Mouse (Mus musculus) liver, embryonic 12.5 days (tissue): Measurements from ENCODE around the gene Spata13. TPM values are rescaled to one million over a fixed set of nuclear protein-coding genes. Genes with fewer than 3 reads are reported as not detected.

ENCODE experiments used
- ATAC-seq: fragments of 200-750 bp; cut with Nextera tagmentation; 2 replicates; pipeline ENCODE4 v1.8.0; 2017; ENCODE audit warnings: moderate number of reproducible peaks, mild to moderate bottlenecking, moderate library complexity
- H3K27ac ChIP-seq: fragments of 300-500 bp; sonication (generic); 2 replicates; pipeline ENCODE4 v1.5.1; 2016; ENCODE audit warnings: mild to moderate bottlenecking
- H3K27me3 ChIP-seq: fragments of 300-500 bp; sonication (generic); replicated peaks from 2 replicates; pipeline ENCODE4 v1.6.1; 2016; ENCODE audit warnings: mild to moderate bottlenecking, moderate library complexity
- H3K36me3 ChIP-seq: fragments of 300-500 bp; sonication (generic); 2 replicates; pipeline ENCODE4 v1.6.1; 2016; ENCODE audit warnings: mild to moderate bottlenecking, moderate library complexity
- H3K4me1 ChIP-seq: fragments of 300-500 bp; sonication (generic); 2 replicates; pipeline ENCODE4 v1.6.1; 2016
- H3K4me2 ChIP-seq: fragments of 300-500 bp; sonication (generic); 2 replicates; pipeline ENCODE4 v1.6.1; 2016; ENCODE audit warnings: mild to moderate bottlenecking, moderate library complexity
- H3K4me3 ChIP-seq: fragments of 300-500 bp; sonication (generic); 2 replicates; pipeline ENCODE4 v1.5.1; 2016; ENCODE audit warnings: mild to moderate bottlenecking, moderate library complexity
- H3K9ac ChIP-seq: fragments of 300-500 bp; sonication (generic); 2 replicates; pipeline ENCODE4 v1.6.1; 2016; ENCODE audit warnings: mild to moderate bottlenecking, moderate library complexity
- H3K9me3 ChIP-seq: fragments of 300-500 bp; sonication (generic); replicated peaks from 2 replicates; pipeline ENCODE4 v1.6.1; 2016; ENCODE audit warnings: mild to moderate bottlenecking, moderate library complexity
- WGBS: fragments of 180-500 bp; shearing (Covaris S2); methylation state at CpG from one replicate; pipeline ENCODE4 v1.1.7; 2016; ENCODE audit not compliant: insufficient replicate concordance; 5-methylcytosine and 5-hydroxymethylcytosine counted together
- polyA plus RNA-seq: library from polyadenylated mRNA; unstranded; fragments of >200 nt; fragmentation: Nextera tagmentation; extraction: Ambion mirVana; gene quantifications from 2 replicates; pipeline ENCODE4 v1.2.1, GENCODE M21; 2016

The Spata13 gene
- polyA plus RNA-seq, 1 experiment from 2014 or later: 20.6 TPM

DNA sequence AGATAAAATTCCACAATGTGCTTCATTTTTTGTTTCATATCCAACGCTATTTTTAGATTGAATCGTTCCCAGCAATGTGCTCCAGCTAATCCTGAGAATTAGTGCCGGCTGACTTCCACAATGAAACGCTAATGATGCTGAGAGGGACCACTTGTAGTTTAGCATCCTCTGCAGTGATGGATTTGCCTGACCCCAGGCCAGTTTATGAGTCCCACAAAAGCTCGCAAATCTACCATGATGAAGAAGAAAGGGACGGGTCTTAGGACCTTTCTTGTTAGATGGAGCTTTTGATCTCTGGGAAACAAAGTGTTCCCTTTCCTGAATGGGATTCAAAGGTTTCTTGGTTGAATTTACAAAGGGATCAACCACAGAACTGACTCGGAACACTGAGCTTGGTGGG lies 21.1 kb upstream of the Spata13 start:
- no peaks in the 10 kb centered on the region for H3K36me3 ChIP-seq
- WGBS: 54% methylated on average over 7 of the region's 7 CpGs

GRCm38 (mm10) chr14:60621076-60621475 lies 12.7 kb upstream of the Spata13 start:
- WGBS: 39% methylated on average over 9 of the region's 9 CpGs
- no peak overlapping the region for H3K9ac ChIP-seq
- H3K27me3 ChIP-seq: peaks cover 6% of the 10 kb centered on the region; the same call in 1 of the 2 replicates
- no peaks in the 10 kb centered on the region for H3K36me3 ChIP-seq
- ATAC-seq: no peak
- H3K4me3 ChIP-seq: no peak overlapping the region
- H3K4me1 ChIP-seq: no peaks in the 10 kb centered on the region
- H3K4me2 ChIP-seq: no peak overlapping the region
- no peaks in the 10 kb centered on the region for H3K9me3 ChIP-seq
- H3K27ac ChIP-seq: no peak overlapping the region

More for the DNA sequence above, 21.1 kb upstream of the Spata13 start:
- no peak overlapping the region for H3K4me2 ChIP-seq
- no peak for ATAC-seq
- no peak overlapping the region for H3K27ac ChIP-seq
- H3K9ac ChIP-seq: no peak overlapping the region
- H3K4me1 ChIP-seq: no peaks in the 10 kb centered on the region
- H3K4me3 ChIP-seq: no peak overlapping the region
- no peaks in the 10 kb centered on the region for H3K9me3 ChIP-seq
- H3K27me3 ChIP-seq: 0 out of 2 replicates have a peak, but pooled peaks cover under 1% of the 10 kb centered on the region

GRCm38 (mm10) chr14:60625486-60625885 lies 8.3 kb upstream of the Spata13 start:
- Histone ChIP-seq H3K4me3 (no peak overlapping the region), H3K9ac (no peak overlapping the region), H3K27ac (no peak overlapping the region), H3K27me3 (peaks cover 25% of the 10 kb centered on the region; the same call in 1 of the 2 replicates), H3K36me3 (no peaks in the 10 kb centered on the region), H3K9me3 (no peaks in the 10 kb centered on the region), H3K4me2 (no peak overlapping the region), H3K4me1 (no peaks in the 10 kb centered on the region)
- 56% methylated on average over 6 of the region's 6 CpGs for WGBS
- no peak for ATAC-seq

DNA sequence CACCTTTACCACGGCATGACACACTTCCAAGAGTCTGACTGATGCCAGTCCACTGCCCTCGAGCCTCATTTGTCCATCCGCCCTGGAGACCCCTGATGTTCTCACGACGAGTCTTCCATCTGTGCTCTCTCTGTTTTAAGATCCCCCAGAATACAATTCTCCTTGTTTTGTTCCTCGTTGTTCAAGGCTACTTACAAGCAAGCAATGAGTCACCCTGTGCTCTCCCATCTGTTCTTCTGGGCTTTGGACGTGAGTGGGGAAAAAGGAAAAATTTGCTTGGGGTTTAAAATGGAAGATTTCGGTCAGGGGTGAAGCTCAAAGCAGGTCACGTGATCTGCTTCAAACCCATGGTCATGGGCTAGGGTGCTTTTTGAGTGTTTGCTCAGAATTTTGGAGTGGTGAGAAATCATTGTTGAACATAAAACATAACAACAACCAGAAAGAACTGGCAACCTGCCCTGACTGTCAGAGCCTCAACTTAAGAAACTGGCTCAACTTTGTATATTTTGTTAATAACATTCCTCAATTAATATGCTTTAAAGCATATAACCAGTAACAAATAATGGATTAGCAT lies 3.8 kb upstream of the Spata13 start:
- no peaks in the 10 kb centered on the region for H3K9me3 ChIP-seq
- H3K9ac ChIP-seq: no peak overlapping the region
- ATAC-seq: no peak
- H3K4me1 ChIP-seq: peaks cover 8% of the 10 kb centered on the region
- H3K4me3 ChIP-seq: no peak overlapping the region
- peaks cover 50% of the 10 kb centered on the region for H3K27me3 ChIP-seq
- no peak overlapping the region for H3K27ac ChIP-seq
- no peak overlapping the region for H3K4me2 ChIP-seq
- no peaks in the 10 kb centered on the region for H3K36me3 ChIP-seq
- WGBS: 73% methylated on average over 9 of the region's 9 CpGs

GRCm38 (mm10) chr14:60630981-60631380 lies 2.8 kb upstream of the Spata13 start:
- Histone ChIP-seq H3K27me3 (peaks cover 50% of the 10 kb centered on the region), H3K9me3 (no peaks in the 10 kb centered on the region)
- WGBS: 57% methylated on average over 4 of the region's 4 CpGs

DNA sequence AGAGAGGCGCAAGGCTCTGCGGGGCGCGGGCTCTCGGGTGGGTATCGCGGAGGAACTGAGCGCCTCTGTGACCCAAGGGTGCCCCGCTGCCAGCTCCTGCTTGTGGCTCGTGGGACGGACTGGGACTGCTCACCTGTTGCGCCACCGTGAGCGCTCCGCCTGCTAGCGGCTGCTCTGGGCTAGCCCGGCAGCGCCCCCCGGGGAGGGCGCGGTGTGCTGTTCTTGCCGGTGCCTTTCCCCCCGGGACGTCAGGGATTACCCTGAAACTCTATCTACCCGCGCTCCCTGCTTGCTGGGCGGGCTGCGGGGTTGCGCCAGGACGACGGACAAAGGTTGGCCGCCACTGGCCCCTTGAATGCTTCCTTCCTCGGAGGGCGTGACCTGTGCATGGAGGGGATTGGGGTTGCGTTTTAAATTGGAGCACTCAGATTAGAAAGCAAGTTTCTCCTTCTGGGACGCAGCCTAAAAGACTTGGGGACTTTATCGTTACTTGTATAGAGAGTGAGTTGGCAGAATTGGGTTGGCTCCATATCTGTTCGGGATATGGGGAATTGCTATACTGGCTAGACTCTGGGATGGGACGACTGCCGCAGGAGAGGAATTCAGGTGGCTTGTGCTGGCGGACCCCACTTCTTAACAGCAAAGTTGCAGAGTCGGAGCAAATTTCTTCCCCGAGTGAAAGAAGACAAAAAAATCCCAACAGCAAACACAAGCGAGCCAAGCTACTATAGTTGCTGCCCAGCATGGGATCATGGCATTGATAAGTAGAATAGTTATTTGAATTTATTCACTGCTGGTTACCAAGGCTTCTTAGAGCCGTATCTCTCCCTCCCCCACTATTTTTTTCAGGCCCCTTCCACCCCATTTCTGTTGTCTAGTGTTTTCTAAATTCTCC lies 1.3 kb downstream of the Spata13 start:
- WGBS: under 1% methylated on average over 45 of the region's 45 CpGs
- Histone ChIP-seq H3K36me3 (peaks cover 17% of the 10 kb centered on the region), H3K4me2 (peak overlapping the region; percentile 94), H3K9ac (peak overlapping the region; percentile 86), H3K27me3 (peaks cover 33% of the 10 kb centered on the region), H3K4me1 (peaks cover 59% of the 10 kb centered on the region), H3K27ac (peak overlapping the region; percentile 90), H3K4me3 (peak overlapping the region; percentile 81), H3K9me3 (no peaks in the 10 kb centered on the region)
- ATAC-seq: peak; percentile 59

More at GRCm38 (mm10) chr14:60630981-60631380, 2.8 kb upstream of the Spata13 start:
- no peak overlapping the region for H3K4me2 ChIP-seq
- no peak for ATAC-seq
- H3K36me3 ChIP-seq: no peaks in the 10 kb centered on the region
- H3K4me1 ChIP-seq: peaks cover 18% of the 10 kb centered on the region
- H3K9ac ChIP-seq: no peak overlapping the region
- H3K4me3 ChIP-seq: no peak overlapping the region
- no peak overlapping the region for H3K27ac ChIP-seq

DNA sequence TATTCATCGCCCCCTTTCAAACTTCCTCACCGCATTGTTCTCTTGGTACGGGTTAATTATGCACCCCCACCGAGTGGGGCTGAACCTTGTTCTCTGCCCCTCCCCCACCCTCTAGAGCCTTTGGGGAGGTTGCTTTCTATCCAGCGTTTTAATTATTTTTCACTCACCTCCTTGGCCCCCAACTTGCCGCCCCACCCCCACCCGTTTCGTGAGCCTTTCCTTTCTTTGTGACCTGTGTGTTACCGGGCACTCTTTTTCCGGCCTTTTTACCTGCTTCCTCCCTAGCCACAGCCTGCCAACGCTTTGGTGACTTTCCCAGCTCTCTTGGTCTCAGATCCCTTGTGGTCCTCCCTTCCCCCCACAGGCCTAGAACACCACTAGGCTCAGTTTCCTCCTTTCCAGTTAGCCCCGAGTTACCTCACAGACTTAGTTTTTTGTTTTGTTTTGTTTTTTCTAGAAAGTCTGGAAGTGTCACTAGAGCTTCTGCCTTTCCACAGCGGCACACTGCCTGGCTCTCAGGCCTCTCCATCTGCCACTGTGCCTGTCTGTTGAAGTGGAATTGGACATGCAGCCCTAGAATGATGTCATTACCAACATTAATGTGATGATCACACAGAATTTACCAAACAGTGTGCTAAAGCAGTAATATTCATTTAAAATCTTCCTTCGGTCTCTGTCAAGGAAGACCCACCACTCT lies 2.3 kb downstream of the Spata13 start:
- peak overlapping the region; percentile 81 for H3K4me3 ChIP-seq
- H3K4me1 ChIP-seq: peaks cover 64% of the 10 kb centered on the region
- H3K27ac ChIP-seq: peak overlapping the region; percentile 90
- H3K27me3 ChIP-seq: peaks cover 28% of the 10 kb centered on the region
- ATAC-seq: no peak
- peaks cover 20% of the 10 kb centered on the region for H3K36me3 ChIP-seq
- no peaks in the 10 kb centered on the region for H3K9me3 ChIP-seq
- H3K9ac ChIP-seq: peak overlapping the region; percentile 86
- 14% methylated on average over 14 of the region's 14 CpGs for WGBS
- H3K4me2 ChIP-seq: peak overlapping the region; percentile 94

DNA sequence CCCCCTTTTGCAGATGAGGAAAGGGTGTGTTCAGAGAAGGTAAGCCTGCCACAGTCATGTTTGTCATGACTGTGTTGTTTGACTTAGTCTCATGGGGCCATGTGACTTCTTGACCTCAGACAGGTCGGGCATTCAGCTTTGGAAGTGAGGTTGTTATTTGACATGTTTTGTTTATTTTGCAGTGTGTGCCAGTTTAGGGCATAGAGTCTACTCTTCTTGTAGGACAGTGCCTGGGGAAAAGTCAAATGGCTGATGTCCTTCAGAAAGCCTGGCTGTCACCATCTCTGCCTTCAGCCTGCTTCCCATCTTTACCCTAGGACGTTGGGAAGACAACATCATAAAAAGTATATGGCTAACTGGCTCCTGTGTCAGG lies 2.8 kb downstream of the Spata13 start:
- peak overlapping the region; percentile 81 for H3K4me3 ChIP-seq
- H3K27ac ChIP-seq: peak overlapping the region; percentile 90; the same call in 1 of the 2 replicates
- peak overlapping the region; percentile 86; the same call in 1 of the 2 replicates for H3K9ac ChIP-seq
- no peaks in the 10 kb centered on the region for H3K9me3 ChIP-seq
- H3K36me3 ChIP-seq: peaks cover 20% of the 10 kb centered on the region
- H3K27me3 ChIP-seq: peaks cover 23% of the 10 kb centered on the region
- WGBS: 38% methylated on average over 2 of the region's 2 CpGs
- peak overlapping the region; percentile 94 for H3K4me2 ChIP-seq
- no peak for ATAC-seq
- peaks cover 67% of the 10 kb centered on the region for H3K4me1 ChIP-seq

DNA sequence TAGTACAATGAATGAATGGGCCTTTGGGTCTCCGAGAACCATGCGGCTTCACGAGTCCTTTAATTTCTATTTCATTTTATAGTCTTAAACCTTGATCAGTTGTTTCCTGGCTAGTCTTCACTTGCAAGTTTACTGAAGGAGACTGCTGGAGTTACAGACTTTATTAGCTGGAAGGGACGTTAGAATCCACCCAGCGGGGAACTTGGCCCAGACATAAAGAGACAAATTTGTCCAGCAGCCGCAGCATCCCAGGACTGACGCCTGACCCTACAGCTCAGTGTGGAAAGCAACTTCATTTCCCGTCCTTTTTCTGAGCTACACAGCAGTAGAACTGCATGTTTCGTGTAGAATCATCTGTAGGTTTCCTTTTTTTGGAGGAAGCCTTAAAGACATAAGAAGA lies 3.2 kb downstream of the Spata13 start:
- WGBS: 81% methylated on average over 9 of the region's 9 CpGs
- Histone ChIP-seq H3K9me3 (no peaks in the 10 kb centered on the region), H3K4me3 (peak overlapping the region; percentile 81; the same call in 1 of the 2 replicates), H3K27me3 (peaks cover 19% of the 10 kb centered on the region), H3K27ac (no peak overlapping the region), H3K4me2 (peak overlapping the region; percentile 94), H3K9ac (no peak overlapping the region), H3K4me1 (peaks cover 67% of the 10 kb centered on the region), H3K36me3 (peaks cover 20% of the 10 kb centered on the region)
- ATAC-seq: no peak

GRCm38 (mm10) chr14:60638159-60638558 lies 4.4 kb downstream of the Spata13 start:
- no peaks in the 10 kb centered on the region for H3K9me3 ChIP-seq
- 72% methylated on average over 8 of the region's 8 CpGs for WGBS
- H3K4me3 ChIP-seq: no peak overlapping the region
- H3K27me3 ChIP-seq: peaks cover 10% of the 10 kb centered on the region
- no peak overlapping the region for H3K27ac ChIP-seq
- H3K4me2 ChIP-seq: peak overlapping the region; percentile 48; the same call in 1 of the 2 replicates
- peaks cover 67% of the 10 kb centered on the region for H3K4me1 ChIP-seq
- H3K36me3 ChIP-seq: peaks cover 20% of the 10 kb centered on the region
- ATAC-seq: no peak
- H3K9ac ChIP-seq: no peak overlapping the region

GRCm38 (mm10) chr14:60639195-60639594 lies 5.4 kb downstream of the Spata13 start:
- Histone ChIP-seq H3K4me2 (peak overlapping the region; percentile 48), H3K9me3 (no peaks in the 10 kb centered on the region), H3K4me1 (peaks cover 67% of the 10 kb centered on the region), H3K4me3 (no peak overlapping the region), H3K27me3 (peaks cover 7% of the 10 kb centered on the region), H3K27ac (peak overlapping the region; percentile 76), H3K36me3 (peaks cover 20% of the 10 kb centered on the region), H3K9ac (peak overlapping the region; percentile 18; the same call in 1 of the 2 replicates)
- 77% methylated on average over 9 of the region's 9 CpGs for WGBS
- ATAC-seq: no peak
